Mouse (Mus musculus) liver, adult 2 months (tissue): ENCODE measurements around the gene Syngap1. TPM values are rescaled to one million over a fixed set of nuclear protein-coding genes. Genes with fewer than 3 reads are reported as not detected.

ENCODE experiments used
- DNase-seq: peaks from one replicate; pipeline ENCODE4 v3.0.0-alpha.2; 2011; ENCODE audit warnings: low read depth, low spot score; ENCODE audit errors: extremely low read depth
- H3K27ac ChIP-seq: fragments of 200-500 bp; replicated peaks from 2 replicates; pipeline ENCODE4 v1.5.1; 2012; ENCODE audit warnings: low read depth, mild to moderate bottlenecking, control low read depth, inconsistent platforms, low read length; ENCODE audit not compliant: insufficient read depth
- H3K27me3 ChIP-seq: fragments of 200-500 bp; 2 replicates; pipeline ENCODE4 v1.6.1; 2012; ENCODE audit warnings: mild to moderate bottlenecking, moderate library complexity, low read length, inconsistent platforms; ENCODE audit not compliant: control insufficient read depth, insufficient read depth
- H3K36me3 ChIP-seq: fragments of 200-500 bp; 2 replicates; pipeline ENCODE4 v1.6.1; 2012; ENCODE audit warnings: low read length, inconsistent platforms; ENCODE audit not compliant: control insufficient read depth, insufficient read depth
- H3K4me1 ChIP-seq: fragments of 200-500 bp; 2 replicates; pipeline ENCODE4 v1.6.1; 2011; ENCODE audit warnings: low read length; ENCODE audit not compliant: control insufficient read depth, insufficient read depth
- H3K4me3 ChIP-seq: fragments of 200-500 bp; 2 replicates; pipeline ENCODE4 v1.5.1; 2011; ENCODE audit warnings: low read depth, mild to moderate bottlenecking, control low read depth, low read length, moderate library complexity; ENCODE audit not compliant: insufficient read depth
- H3K79me2 ChIP-seq: fragments of 200-500 bp; 2 replicates; pipeline ENCODE4 v1.6.1; 2012; ENCODE audit warnings: inconsistent platforms, mild to moderate bottlenecking, low read length, moderate library complexity; ENCODE audit not compliant: control insufficient read depth, insufficient read depth
- H3K9ac ChIP-seq: fragments of 200-500 bp; 2 replicates; pipeline ENCODE4 v1.6.1; 2012; ENCODE audit warnings: low read depth, mild to moderate bottlenecking, control low read depth, inconsistent platforms, low read length
- CTCF ChIP-seq: fragments of 200-500 bp; IDR thresholded peaks from 2 replicates; pipeline ENCODE4 v1.5.1; 2011; ENCODE audit warnings: low read depth, low read length, control low read depth
- POLR2A ChIP-seq: fragments of 200-500 bp; IDR thresholded peaks from 2 replicates; pipeline ENCODE4 v1.6.1; 2011; ENCODE audit warnings: low read length, control low read depth; ENCODE audit not compliant: insufficient read depth; ENCODE audit errors: extremely low read depth
- WGBS: fragments of 180-500 bp; shearing (Covaris S2); methylation state at CpG from one replicate; pipeline ENCODE4 v1.1.7; 2018; 5-methylcytosine and 5-hydroxymethylcytosine counted together
- polyA plus RNA-seq: library from polyadenylated mRNA; depleted of rRNA; stranded (reverse); fragments of >200 nt; gene quantifications from 2 replicates; pipeline ENCODE4 v1.2.3, GENCODE M21; 2012
- total RNA-seq: library from RNA; depleted of rRNA; stranded (reverse); fragments of >200 nt; gene quantifications from 2 replicates; pipeline ENCODE4 v1.2.3, GENCODE M21; 2014

Gene Syngap1
- total and polyA plus RNA-seq, 2 experiments = 0.92 to 2.3 TPM

GRCm38 (mm10) chr17:27008277-27008676, 67.2 kb downstream of the Syngap1 start:
- WGBS = 44% methylated on average over 2 of the region's 2 CpGs
- DNase-seq = no peak
- TF ChIP-seq CTCF = no peak
- no peak for TF ChIP-seq POLR2A
- Histone ChIP-seq H3K36me3 (no peaks in the 10 kb centered on the region), H3K79me2 (no peaks in the 10 kb centered on the region), H3K27me3 (no peaks in the 10 kb centered on the region), H3K4me1 (no peaks in the 10 kb centered on the region), H3K27ac (no peak overlapping the region), H3K9ac (no peak overlapping the region), H3K4me3 (no peak overlapping the region)

- no peaks in the 10 kb centered on the region for H3K79me2 ChIP-seq
- H3K36me3 ChIP-seq = no peaks in the 10 kb centered on the region
- TF ChIP-seq CTCF = no peak
- TF ChIP-seq POLR2A = no peak
- H3K27ac ChIP-seq = no peak overlapping the region
- no peak for DNase-seq
- H3K9ac ChIP-seq = no peak overlapping the region
- no peaks in the 10 kb centered on the region for H3K4me1 ChIP-seq
- no peak overlapping the region for H3K4me3 ChIP-seq
- H3K27me3 ChIP-seq = no peaks in the 10 kb centered on the region
- WGBS = 90% methylated on average over 10 of the region's 10 CpGs
These were observed 70.1 kb downstream of the Syngap1 start for GRCm38 (mm10) chr17:27011167-27011566.

GRCm38 (mm10) chr17:27011998-27012672, 71.1 kb downstream of the Syngap1 start:
- no peak overlapping the region for H3K27ac ChIP-seq
- H3K4me3 ChIP-seq = no peak overlapping the region
- H3K27me3 ChIP-seq = no peaks in the 10 kb centered on the region
- DNase-seq = no peak
- TF ChIP-seq CTCF (no peak), POLR2A (no peak)
- H3K4me1 ChIP-seq = no peaks in the 10 kb centered on the region
- H3K9ac ChIP-seq = no peak overlapping the region
- WGBS = 55% methylated on average over 14 of the region's 14 CpGs
- H3K79me2 ChIP-seq = no peaks in the 10 kb centered on the region
- no peaks in the 10 kb centered on the region for H3K36me3 ChIP-seq

- 63% methylated on average over 6 of the region's 6 CpGs for WGBS
- no peak for DNase-seq
- TF ChIP-seq POLR2A (no peak), CTCF (no peak)
- no peak overlapping the region for H3K27ac ChIP-seq
- no peaks in the 10 kb centered on the region for H3K79me2 ChIP-seq
- H3K27me3 ChIP-seq = no peaks in the 10 kb centered on the region
- H3K4me3 ChIP-seq = no peak overlapping the region
- no peaks in the 10 kb centered on the region for H3K36me3 ChIP-seq
- no peak overlapping the region for H3K9ac ChIP-seq
- H3K4me1 ChIP-seq = no peaks in the 10 kb centered on the region
These were observed 71.9 kb downstream of the Syngap1 start for GRCm38 (mm10) chr17:27012909-27013308.

- no peak for TF ChIP-seq CTCF
- TF ChIP-seq POLR2A = no peak
- no peaks in the 10 kb centered on the region for H3K79me2 ChIP-seq
- peak overlapping the region; percentile 73 for H3K4me3 ChIP-seq
- no peaks in the 10 kb centered on the region; the same call in 1 of the 2 replicates for H3K36me3 ChIP-seq
- peaks cover 5% of the 10 kb centered on the region; the same call in 1 of the 2 replicates for H3K4me1 ChIP-seq
- H3K9ac ChIP-seq = peak overlapping the region; percentile 74
- H3K27ac ChIP-seq = peak overlapping the region; percentile 55
- no peaks in the 10 kb centered on the region for H3K27me3 ChIP-seq
- WGBS = 8% methylated on average over 34 of the region's 34 CpGs
- DNase-seq = peak; percentile 69
These were observed 76.8 kb downstream of the Syngap1 start for GRCm38 (mm10) chr17:27017564-27018499.
